Mouse (Mus musculus): ENCODE measurements around the gene Kcnb1. TPM values are rescaled to one million over a fixed set of nuclear protein-coding genes. Genes with fewer than 3 reads are reported as not detected.

The Kcnb1 gene
- polyA plus RNA-seq, 1 experiment from 2014 or later, result 1.7 TPM

DNA sequence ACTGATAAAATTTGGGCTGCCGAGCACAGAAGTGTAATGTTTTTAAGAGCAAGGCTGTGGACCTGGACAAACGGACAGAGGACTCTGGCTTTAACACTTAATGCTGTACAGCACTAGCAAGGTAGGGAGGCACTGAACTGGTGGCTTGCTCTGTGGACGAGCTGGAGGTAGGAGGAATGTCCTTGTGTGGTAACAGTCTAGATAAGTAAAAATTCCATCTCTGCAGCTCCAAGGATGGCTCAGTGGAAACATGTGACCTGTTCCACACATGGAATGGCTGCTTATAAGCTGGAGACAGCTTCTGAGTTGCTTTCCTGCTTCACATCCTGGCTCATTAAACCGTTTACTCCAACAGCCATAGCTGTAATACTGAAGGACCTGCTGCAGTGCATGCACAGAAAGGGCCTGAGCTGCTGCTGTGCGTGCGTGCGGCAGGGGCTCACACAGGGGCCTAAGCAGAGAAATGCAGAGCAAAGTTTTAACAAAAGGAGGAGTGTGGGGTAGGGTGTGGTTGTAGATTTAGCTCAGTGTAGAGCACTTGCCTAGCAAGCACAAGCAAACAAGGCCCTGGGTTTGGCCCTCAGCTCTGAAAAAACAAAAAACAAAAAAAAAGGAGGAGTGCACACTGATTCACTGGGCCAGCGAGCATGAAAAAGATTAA is 141.1 kb downstream of the Kcnb1 start:
- peak overlapping the region; percentile 77 for H3K27ac ChIP-seq (ENCODE audit: low read length)
- WGBS, result 66% methylated on average over 8 of the region's 8 CpGs
- H3K36me3 ChIP-seq (ENCODE audit: control insufficient read depth, insufficient read depth, low read length), result peaks cover 8% of the 10 kb centered on the region; the same call in 1 of the 2 replicates
- H3K9ac ChIP-seq (ENCODE audit: low read length), result peak overlapping the region; percentile 31
- peak; percentile 61; the same call in 1 of the 2 replicates for ATAC-seq (ENCODE audit: insufficient read depth, low FRiP score)
- H3K4me1 ChIP-seq (ENCODE audit: control insufficient read depth, insufficient read depth, low read length), result no peaks in the 10 kb centered on the region
- H3K27me3 ChIP-seq (ENCODE audit: control insufficient read depth, insufficient read depth, low read length), result no peaks in the 10 kb centered on the region
- no peaks in the 10 kb centered on the region for H3K9me3 ChIP-seq (replicated peaks; ENCODE audit: control insufficient read depth, low read length)
- no peak overlapping the region; the same call in 1 of the 2 replicates for H3K4me2 ChIP-seq (ENCODE audit: low read depth, low read length)
- H3K4me3 ChIP-seq (replicated peaks; ENCODE audit: low read length), result no peak overlapping the region

DNA sequence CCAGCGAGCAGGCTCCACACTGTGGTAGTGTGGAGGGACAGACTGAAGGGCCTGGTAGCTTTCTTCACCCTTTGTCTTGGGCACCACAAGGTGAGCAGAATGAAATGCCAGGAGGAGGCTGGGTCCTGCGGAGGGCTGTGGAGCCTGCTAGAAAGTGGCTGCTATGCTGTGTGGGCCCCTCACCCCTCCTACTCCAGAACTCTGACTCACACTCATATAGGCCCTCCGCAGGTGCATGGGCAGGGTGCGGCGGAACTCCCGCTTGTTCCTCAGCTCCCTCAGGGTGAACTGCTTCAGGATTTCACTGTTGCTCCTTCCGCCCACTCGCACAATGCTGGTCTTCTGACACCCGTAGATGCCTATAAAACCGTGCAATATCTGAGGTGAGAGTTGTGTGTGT is 141.7 kb downstream of the Kcnb1 start:
- Histone ChIP-seq H3K4me3 (replicated peaks; ENCODE audit: low read length) (no peak overlapping the region), H3K27me3 (ENCODE audit: control insufficient read depth, insufficient read depth, low read length) (no peaks in the 10 kb centered on the region), H3K9ac (ENCODE audit: low read length) (peak overlapping the region; percentile 31), H3K27ac (ENCODE audit: low read length) (peak overlapping the region; percentile 77), H3K36me3 (ENCODE audit: control insufficient read depth, insufficient read depth, low read length) (peaks cover 12% of the 10 kb centered on the region; the same call in 1 of the 2 replicates), H3K4me1 (ENCODE audit: control insufficient read depth, insufficient read depth, low read length) (no peaks in the 10 kb centered on the region), H3K9me3 (replicated peaks; ENCODE audit: control insufficient read depth, low read length) (no peaks in the 10 kb centered on the region), H3K4me2 (ENCODE audit: low read depth, low read length) (no peak overlapping the region; the same call in 1 of the 2 replicates)
- peak; percentile 76; the same call in 1 of the 2 replicates for ATAC-seq (ENCODE audit: insufficient read depth, low FRiP score)
- WGBS, result 79% methylated on average over 10 of the region's 10 CpGs

Other genes with a start within 250 kb of the Kcnb1 start
- 76.1 and 83.3 TPM in 2 replicates for gene Stau1, start 193.9 kb downstream of the Kcnb1 start, polyA plus RNA-seq (2015; fragmentation: Nextera tagmentation; extraction: Ambion mirVana)
- gene Ddx27, start 175.0 kb downstream of the Kcnb1 start, polyA plus RNA-seq (2015; fragmentation: Nextera tagmentation; extraction: Ambion mirVana), result 45.8 and 46.0 TPM in 2 replicates
- gene Znfx1, start 127.1 kb downstream of the Kcnb1 start, polyA plus RNA-seq (2015; fragmentation: Nextera tagmentation; extraction: Ambion mirVana), result 9.2 and 9.5 TPM in 2 replicates
- 23.5 and 24.3 TPM in 2 replicates for gene Ptgis, start 50.4 kb upstream of the Kcnb1 start, polyA plus RNA-seq (2015; fragmentation: Nextera tagmentation; extraction: Ambion mirVana)
- 7.0 and 7.5 TPM in 2 replicates for gene B4galt5, start 159.0 kb upstream of the Kcnb1 start, polyA plus RNA-seq (2015; fragmentation: Nextera tagmentation; extraction: Ambion mirVana)
- 21.5 and 21.7 TPM in 2 replicates for gene Slc9a8, start 231.6 kb upstream of the Kcnb1 start, polyA plus RNA-seq (2015; fragmentation: Nextera tagmentation; extraction: Ambion mirVana)

Data from stomach, embryonic 16.5 days (tissue).